Mouse (Mus musculus): Measurements from ENCODE around the gene Clybl. TPM values are rescaled to one million over a fixed set of nuclear protein-coding genes. Genes with fewer than 3 reads are reported as not detected.
A peak's percentile ranks its signal among the peaks of the same experiment; 100 is the strongest.

Clybl gene
- polyA plus RNA-seq (2012; rRNA removed) = 10.2 and 10.7 TPM in 2 replicates

- peak; percentile 80 for DNase-seq (ENCODE audit: low read depth, low spot score)
- 6% methylated on average over 45 of the region's 45 CpGs for WGBS
Observed at GRCm38 (mm10) chr14:122181078-122181814, at the start of gene Clybl. Gene Clybl (plus strand): TSS chr14:122181704.

- WGBS = 84% methylated on average over 3 of the region's 3 CpGs
- DNase-seq (ENCODE audit: low read depth, low spot score) = no peak
Observed at GRCm38 (mm10) chr14:122136368-122136928, 45.1 kb upstream of the Clybl start.

GRCm38 (mm10) chr14:122137234-122137633 lies 44.3 kb upstream of the Clybl start:
- WGBS = 77% methylated on average over 7 of the region's 7 CpGs
- DNase-seq (ENCODE audit: low read depth, low spot score) = no peak

- no peak for DNase-seq (ENCODE audit: low read depth, low spot score)
- 33% methylated on average over 1 of the region's 1 CpGs for WGBS
Observed at GRCm38 (mm10) chr14:122140126-122140525, 41.4 kb upstream of the Clybl start.

- no peak for DNase-seq (ENCODE audit: low read depth, low spot score)
- 71% methylated on average over 4 of the region's 4 CpGs for WGBS
Observed at GRCm38 (mm10) chr14:122143585-122144269, 37.8 kb upstream of the Clybl start.

GRCm38 (mm10) chr14:122145374-122145773 lies 36.1 kb upstream of the Clybl start:
- 56% methylated on average over 1 of the region's 1 CpGs for WGBS
- no peak for DNase-seq (ENCODE audit: low read depth, low spot score)

- no peak for DNase-seq (ENCODE audit: low read depth, low spot score)
- 81% methylated on average over 5 of the region's 5 CpGs for WGBS
Observed at GRCm38 (mm10) chr14:122150616-122151015, 30.9 kb upstream of the Clybl start.

- 93% methylated on average over 7 of the region's 7 CpGs for WGBS
- DNase-seq (ENCODE audit: low read depth, low spot score) = no peak
Observed at GRCm38 (mm10) chr14:122157738-122158137, 23.8 kb upstream of the Clybl start.

- whole genome bisulfite sequencing = 100% methylated on average over 1 of the region's 1 CpGs
Observed at GRCm38 (mm10) chr14:122160916-122161315, 20.6 kb upstream of the Clybl start.

GRCm38 (mm10) chr14:122168912-122169311 lies 12.6 kb upstream of the Clybl start:
- 88% methylated on average over 7 of the region's 7 CpGs for whole genome bisulfite sequencing
- DNase-seq (ENCODE audit: low read depth, low spot score) = no peak

More at GRCm38 (mm10) chr14:122160916-122161315, 20.6 kb upstream of the Clybl start:
- no peak for DNase-seq (ENCODE audit: low read depth, low spot score)

GRCm38 (mm10) chr14:122170202-122170781 lies 11.2 kb upstream of the Clybl start:
- DNase-seq (ENCODE audit: low read depth, low spot score) = no peak
- WGBS = 64% methylated on average over 7 of the region's 7 CpGs

GRCm38 (mm10) chr14:122171031-122171430 lies 10.5 kb upstream of the Clybl start:
- 35% methylated on average over 7 of the region's 7 CpGs for WGBS
- no peak for DNase-seq (ENCODE audit: low read depth, low spot score)

- no peak for DNase-seq (ENCODE audit: low read depth, low spot score)
- 80% methylated on average over 14 of the region's 14 CpGs for WGBS
Observed at GRCm38 (mm10) chr14:122176263-122176798, 5.2 kb upstream of the Clybl start.

- no peak for DNase-seq (ENCODE audit: low read depth, low spot score)
- WGBS = 91% methylated on average over 16 of the region's 16 CpGs
Observed at GRCm38 (mm10) chr14:122179262-122179661, 2.2 kb upstream of the Clybl start.

GRCm38 (mm10) chr14:122181815-122182157 lies 282 bp downstream of the Clybl start:
- no peak for DNase-seq (ENCODE audit: low read depth, low spot score)
- under 1% methylated on average over 12 of the region's 12 CpGs for WGBS

GRCm38 (mm10) chr14:122182220-122182619 lies 716 bp downstream of the Clybl start:
- DNase-seq (ENCODE audit: low read depth, low spot score) = no peak
- 74% methylated on average over 6 of the region's 6 CpGs for WGBS

GRCm38 (mm10) chr14:122183974-122184373 lies 2.5 kb downstream of the Clybl start:
- DNase-seq (ENCODE audit: low read depth, low spot score) = no peak
- WGBS = 62% methylated on average over 11 of the region's 11 CpGs

GRCm38 (mm10) chr14:122188250-122188649 lies 6.7 kb downstream of the Clybl start:
- WGBS = 37% methylated on average over 5 of the region's 5 CpGs
- DNase-seq (ENCODE audit: low read depth, low spot score) = peak; percentile 44

- 83% methylated on average over 5 of the region's 5 CpGs for WGBS
- DNase-seq (ENCODE audit: low read depth, low spot score) = no peak
Observed at GRCm38 (mm10) chr14:122189901-122190300, 8.4 kb downstream of the Clybl start.

GRCm38 (mm10) chr14:122190527-122190926 lies 9.0 kb downstream of the Clybl start:
- no peak for DNase-seq (ENCODE audit: low read depth, low spot score)
- 27% methylated on average over 2 of the region's 2 CpGs for WGBS
